Mouse (Mus musculus): Measurements from ENCODE around the gene Lce3b.

The Lce3b gene

GRCm38 (mm10) chr3:92932679-92933078 is at the start of gene Lce3b:
TSS of gene Lce3b (plus strand) at chr3:92932979.
- DNase-seq (ENCODE audit: extremely low read depth, insufficient read length, low spot score): no peak

- no peak for DNase-seq (ENCODE audit: extremely low read depth, insufficient read length, low spot score)
These were observed 38.7 kb upstream of the Lce3b start for GRCm38 (mm10) chr3:92894063-92894462.

GRCm38 (mm10) chr3:92894489-92894888 is 38.3 kb upstream of the Lce3b start:
- no peak for DNase-seq (ENCODE audit: extremely low read depth, insufficient read length, low spot score)

GRCm38 (mm10) chr3:92902992-92903391 is 29.8 kb upstream of the Lce3b start:
- DNase-seq (ENCODE audit: extremely low read depth, insufficient read length, low spot score): no peak

GRCm38 (mm10) chr3:92903640-92904039 is 29.1 kb upstream of the Lce3b start:
- DNase-seq (ENCODE audit: extremely low read depth, insufficient read length, low spot score): no peak

GRCm38 (mm10) chr3:92905182-92905581 is 27.6 kb upstream of the Lce3b start:
- DNase-seq (ENCODE audit: extremely low read depth, insufficient read length, low spot score): no peak

GRCm38 (mm10) chr3:92907571-92907970 is 25.2 kb upstream of the Lce3b start:
- DNase-seq (ENCODE audit: extremely low read depth, insufficient read length, low spot score): no peak

GRCm38 (mm10) chr3:92920364-92920763 is 12.4 kb upstream of the Lce3b start:
- no peak for DNase-seq (ENCODE audit: extremely low read depth, insufficient read length, low spot score)

- no peak for DNase-seq (ENCODE audit: extremely low read depth, insufficient read length, low spot score)
These were observed 6.6 kb upstream of the Lce3b start, which contains the start of gene Lce3a for GRCm38 (mm10) chr3:92926130-92926529. TSS of gene Lce3a (minus strand) at chr3:92926230.

GRCm38 (mm10) chr3:92944186-92944585 is 11.4 kb downstream of the Lce3b start, which contains the start of gene Lce3c:
TSS of gene Lce3c (plus strand) at chr3:92944486.
- no peak for DNase-seq (ENCODE audit: extremely low read depth, insufficient read length, low spot score)

GRCm38 (mm10) chr3:92957090-92957489 is 24.3 kb downstream of the Lce3b start, which contains the start of gene Lce3d:
TSS of gene Lce3d (plus strand) at chr3:92957390.
- no peak for DNase-seq (ENCODE audit: extremely low read depth, insufficient read length, low spot score)

GRCm38 (mm10) chr3:92966761-92967160 is 34.0 kb downstream of the Lce3b start, which contains the start of gene Lce3e:
TSS of gene Lce3e (plus strand) at chr3:92967061.
- no peak for DNase-seq (ENCODE audit: extremely low read depth, insufficient read length, low spot score)

- DNase-seq (ENCODE audit: extremely low read depth, insufficient read length, low spot score): no peak
These were observed 45.7 kb downstream of the Lce3b start for GRCm38 (mm10) chr3:92978484-92978883.
